Mouse (Mus musculus): ENCODE results near the gene Htra3. TPM values are rescaled to one million over a fixed set of nuclear protein-coding genes. Genes with fewer than 3 reads are reported as not detected.
A peak's percentile ranks its signal among the peaks of the same experiment; 100 is the strongest.

Gene Htra3
- polyA plus RNA-seq (2012; rRNA removed), result 27.9 and 39.6 TPM in 2 replicates

- DNase-seq (ENCODE audit: low read depth, low spot score), result no peak
- 15% methylated on average over 42 of the region's 42 CpGs for WGBS
These were observed at the start of gene Htra3 for GRCm38 (mm10) chr5:35679256-35680155. Gene Htra3, minus strand, starts transcription at chr5:35679782.

- DNase-seq (ENCODE audit: low read depth, low spot score), result no peak
- 10% methylated on average over 11 of the region's 11 CpGs for WGBS
These were observed 49.4 kb upstream of the Htra3 start for GRCm38 (mm10) chr5:35728957-35729460.

GRCm38 (mm10) chr5:35728344-35728956 is 48.9 kb upstream of the Htra3 start:
- 75% methylated on average over 12 of the region's 12 CpGs for WGBS

GRCm38 (mm10) chr5:35727447-35727846 is 47.9 kb upstream of the Htra3 start:
- no peak for DNase-seq (ENCODE audit: low read depth, low spot score)
- 88% methylated on average over 5 of the region's 5 CpGs for WGBS

More at GRCm38 (mm10) chr5:35728344-35728956, 48.9 kb upstream of the Htra3 start:
- DNase-seq (ENCODE audit: low read depth, low spot score), result no peak

- 84% methylated on average over 3 of the region's 3 CpGs for WGBS
These were observed 46.3 kb upstream of the Htra3 start for GRCm38 (mm10) chr5:35725840-35726239.

GRCm38 (mm10) chr5:35723900-35724299 is 44.3 kb upstream of the Htra3 start:
- no peak for DNase-seq (ENCODE audit: low read depth, low spot score)
- WGBS, result 64% methylated on average over 5 of the region's 5 CpGs

More at GRCm38 (mm10) chr5:35725840-35726239, 46.3 kb upstream of the Htra3 start:
- no peak for DNase-seq (ENCODE audit: low read depth, low spot score)

- 45% methylated on average over 2 of the region's 2 CpGs for WGBS
- no peak for DNase-seq (ENCODE audit: low read depth, low spot score)
These were observed 43.1 kb upstream of the Htra3 start for GRCm38 (mm10) chr5:35722654-35723053.

GRCm38 (mm10) chr5:35721933-35722332 is 42.4 kb upstream of the Htra3 start:
- no peak for DNase-seq (ENCODE audit: low read depth, low spot score)
- WGBS, result 94% methylated on average over 2 of the region's 2 CpGs

- 79% methylated on average over 1 of the region's 1 CpGs for WGBS
- no peak for DNase-seq (ENCODE audit: low read depth, low spot score)
These were observed 40.3 kb upstream of the Htra3 start for GRCm38 (mm10) chr5:35719880-35720279.

- DNase-seq (ENCODE audit: low read depth, low spot score), result no peak
These were observed 39.8 kb upstream of the Htra3 start for GRCm38 (mm10) chr5:35719343-35719742.

- no peak for DNase-seq (ENCODE audit: low read depth, low spot score)
- 55% methylated on average over 11 of the region's 11 CpGs for WGBS
These were observed 39.2 kb upstream of the Htra3 start for GRCm38 (mm10) chr5:35718817-35719216.

- DNase-seq (ENCODE audit: low read depth, low spot score), result peak; percentile 75
- WGBS, result 21% methylated on average over 4 of the region's 4 CpGs
These were observed 38.4 kb upstream of the Htra3 start for GRCm38 (mm10) chr5:35717946-35718345.

- 45% methylated on average over 5 of the region's 5 CpGs for WGBS
- DNase-seq (ENCODE audit: low read depth, low spot score), result no peak
These were observed 37.9 kb upstream of the Htra3 start for GRCm38 (mm10) chr5:35717455-35717854.

- WGBS, result 48% methylated on average over 13 of the region's 13 CpGs
These were observed 34.2 kb upstream of the Htra3 start for GRCm38 (mm10) chr5:35713649-35714354.

GRCm38 (mm10) chr5:35712517-35712916 is 32.9 kb upstream of the Htra3 start:
- no peak for DNase-seq (ENCODE audit: low read depth, low spot score)
- 75% methylated on average over 5 of the region's 5 CpGs for WGBS

More at GRCm38 (mm10) chr5:35713649-35714354, 34.2 kb upstream of the Htra3 start:
- DNase-seq (ENCODE audit: low read depth, low spot score), result no peak

GRCm38 (mm10) chr5:35710931-35711330 is 31.3 kb upstream of the Htra3 start:
- DNase-seq (ENCODE audit: low read depth, low spot score), result no peak
- 47% methylated on average over 3 of the region's 3 CpGs for WGBS

- DNase-seq (ENCODE audit: low read depth, low spot score), result no peak
- 18% methylated on average over 3 of the region's 3 CpGs for WGBS
These were observed 30.9 kb upstream of the Htra3 start for GRCm38 (mm10) chr5:35710481-35710880.

- WGBS, result 92% methylated on average over 3 of the region's 3 CpGs
- no peak for DNase-seq (ENCODE audit: low read depth, low spot score)
These were observed 25.8 kb upstream of the Htra3 start for GRCm38 (mm10) chr5:35705411-35705810.

- 85% methylated on average over 4 of the region's 4 CpGs for WGBS
- no peak for DNase-seq (ENCODE audit: low read depth, low spot score)
These were observed 24.2 kb upstream of the Htra3 start for GRCm38 (mm10) chr5:35703814-35704213.

- WGBS, result 66% methylated on average over 8 of the region's 8 CpGs
- no peak for DNase-seq (ENCODE audit: low read depth, low spot score)
These were observed 23.6 kb upstream of the Htra3 start for GRCm38 (mm10) chr5:35703183-35703582.
